Mouse (Mus musculus) liver, postnatal 0 days (tissue): ENCODE measurements at regions not wholly inside any gene's neighbourhood (a gene's known extent, or its start where the extent isn't known, plus 50 kb on each side); places are given as distances from the start of the nearest gene placed in this dataset.

ENCODE experiments used
- CTCF ChIP-seq: sonication (generic); IDR thresholded peaks from 2 replicates; pipeline ENCODE4 v1.5.1; 2016; ENCODE audit warnings: antibody characterized with exemption, low read depth
- EP300 ChIP-seq: IDR thresholded peaks from 2 replicates; pipeline ENCODE4 v1.6.1; 2016; ENCODE audit warnings: antibody characterized with exemption, low read depth, mild to moderate bottlenecking

DNA sequence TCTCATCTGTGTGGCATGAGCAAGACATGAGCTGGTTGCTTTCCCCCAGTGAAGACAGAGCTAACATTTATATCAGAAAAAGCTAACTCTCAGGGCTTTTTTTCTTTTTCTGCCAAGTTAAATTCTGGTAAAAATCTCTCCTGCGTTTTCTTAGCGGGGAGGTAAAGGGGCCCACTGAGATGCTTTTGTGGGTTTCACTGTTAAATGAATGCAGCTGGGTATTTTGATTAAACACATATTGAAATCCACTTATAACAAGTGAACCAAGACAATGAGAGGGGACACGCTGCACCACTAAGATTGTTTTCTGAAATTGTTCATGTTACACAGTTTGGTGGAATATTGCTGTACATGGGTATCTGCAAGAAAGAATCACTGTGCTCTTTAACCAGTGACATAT lies 149.0 kb downstream of the Cmpk2 start:
- TF ChIP-seq CTCF (no peak), EP300 (no peak)
